Mouse (Mus musculus) midbrain, embryonic 10.5 days (tissue): Measurements from ENCODE around the gene Gm21970. TPM values are rescaled to one million over a fixed set of nuclear protein-coding genes. Genes with fewer than 3 reads are reported as not detected.

Experiments
- DNase-seq: peaks from one replicate; pipeline ENCODE4 v3.0.0-alpha.2; 2017; ENCODE audit warnings: low spot score
- H3K27ac ChIP-seq: fragments of 300-500 bp; sonication (generic); replicated peaks from 2 replicates; pipeline ENCODE4 v1.5.1; 2016; ENCODE audit warnings: mild to moderate bottlenecking
- H3K27me3 ChIP-seq: fragments of 300-500 bp; sonication (generic); 2 replicates; pipeline ENCODE4 v1.6.1; 2016; ENCODE audit warnings: low read depth, mild to moderate bottlenecking; ENCODE audit not compliant: poor library complexity, severe bottlenecking
- H3K36me3 ChIP-seq: fragments of 300-500 bp; sonication (generic); 2 replicates; pipeline ENCODE4 v1.6.1; 2016; ENCODE audit warnings: mild to moderate bottlenecking, moderate library complexity
- H3K4me1 ChIP-seq: fragments of 300-500 bp; sonication (generic); 2 replicates; pipeline ENCODE4 v1.6.1; 2016
- H3K4me3 ChIP-seq: fragments of 300-500 bp; sonication (generic); 2 replicates; pipeline ENCODE4 v1.5.1; 2016; ENCODE audit warnings: mild to moderate bottlenecking, moderate library complexity
- H3K9me3 ChIP-seq: fragments of 300-500 bp; sonication (generic); replicated peaks from 2 replicates; pipeline ENCODE4 v1.6.1; 2016; ENCODE audit warnings: mild to moderate bottlenecking
- WGBS: fragments of 180-500 bp; shearing (Covaris S2); methylation state at CpG from one replicate; pipeline ENCODE4 v1.1.7; 2016; 5-methylcytosine and 5-hydroxymethylcytosine counted together
- polyA plus RNA-seq: library from polyadenylated mRNA; unstranded; fragments of >200 nt; fragmentation: Nextera tagmentation; extraction: Ambion mirVana; gene quantifications from 2 replicates; pipeline ENCODE4 v1.2.1, GENCODE M21; 2016

The Gm21970 gene
- polyA plus RNA-seq, result not detected in 2 replicates

GRCm38 (mm10) chr16:91391421-91391820 lies at the start of gene Gm21970:
Gm21970 (plus strand) TSS chr16:91391721.
- H3K36me3 ChIP-seq, result peaks cover 78% of the 10 kb centered on the region
- H3K4me3 ChIP-seq, result no peak within 1 kb of the TSS
- no peaks in the 10 kb centered on the region for H3K27me3 ChIP-seq
- no peak within 1 kb of the TSS for H3K27ac ChIP-seq
- WGBS, result 88% methylated on average over 5 of the region's 5 CpGs
- no peak for DNase-seq
- no peaks in the 10 kb centered on the region; the same call in 1 of the 2 replicates for H3K9me3 ChIP-seq
- peaks cover 5% of the 10 kb centered on the region; the same call in 1 of the 2 replicates for H3K4me1 ChIP-seq

- no peaks in the 10 kb centered on the region for H3K36me3 ChIP-seq
- no peak overlapping the region for H3K4me3 ChIP-seq
- H3K4me1 ChIP-seq, result peaks cover 21% of the 10 kb centered on the region
- no peak overlapping the region; the same call in 1 of the 2 replicates for H3K27ac ChIP-seq
- 78% methylated on average over 9 of the region's 9 CpGs for WGBS
- H3K9me3 ChIP-seq, result no peaks in the 10 kb centered on the region
- DNase-seq, result no peak
- H3K27me3 ChIP-seq, result peaks cover 49% of the 10 kb centered on the region
Observed at GRCm38 (mm10) chr16:91346491-91346890, 45.0 kb upstream of the Gm21970 start.

- Histone ChIP-seq H3K9me3 (no peaks in the 10 kb centered on the region), H3K27me3 (peaks cover 58% of the 10 kb centered on the region), H3K4me1 (peaks cover 21% of the 10 kb centered on the region), H3K27ac (no peak overlapping the region), H3K36me3 (no peaks in the 10 kb centered on the region), H3K4me3 (no peak overlapping the region)
- no peak for DNase-seq
- WGBS, result 77% methylated on average over 20 of the region's 20 CpGs
Observed at GRCm38 (mm10) chr16:91347491-91348263, 43.8 kb upstream of the Gm21970 start.

GRCm38 (mm10) chr16:91348264-91348565 lies 43.3 kb upstream of the Gm21970 start:
- no peak overlapping the region for H3K4me3 ChIP-seq
- H3K27ac ChIP-seq, result no peak overlapping the region; the same call in 1 of the 2 replicates
- no peaks in the 10 kb centered on the region for H3K9me3 ChIP-seq
- no peaks in the 10 kb centered on the region for H3K36me3 ChIP-seq
- 76% methylated on average over 14 of the region's 14 CpGs for WGBS
- peaks cover 21% of the 10 kb centered on the region for H3K4me1 ChIP-seq
- DNase-seq, result no peak
- H3K27me3 ChIP-seq, result peaks cover 64% of the 10 kb centered on the region

- peaks cover 21% of the 10 kb centered on the region for H3K4me1 ChIP-seq
- 72% methylated on average over 28 of the region's 28 CpGs for whole genome bisulfite sequencing
- no peaks in the 10 kb centered on the region for H3K9me3 ChIP-seq
- peaks cover 69% of the 10 kb centered on the region for H3K27me3 ChIP-seq
- H3K4me3 ChIP-seq, result no peak overlapping the region
- H3K27ac ChIP-seq, result no peak overlapping the region; the same call in 1 of the 2 replicates
- H3K36me3 ChIP-seq, result no peaks in the 10 kb centered on the region
- no peak for DNase-seq
Observed at GRCm38 (mm10) chr16:91348588-91349330, 42.8 kb upstream of the Gm21970 start.

- Histone ChIP-seq H3K9me3 (no peaks in the 10 kb centered on the region), H3K36me3 (no peaks in the 10 kb centered on the region), H3K27ac (0 out of 2 replicates have a peak overlapping the region, but pooled peaks have one; percentile 30), H3K4me1 (peaks cover 19% of the 10 kb centered on the region), H3K4me3 (no peak overlapping the region), H3K27me3 (peaks cover 68% of the 10 kb centered on the region)
- 8% methylated on average over 7 of the region's 7 CpGs for WGBS
- DNase-seq, result peak; percentile 78
Observed at GRCm38 (mm10) chr16:91352084-91352562, 39.4 kb upstream of the Gm21970 start.

GRCm38 (mm10) chr16:91352749-91353148 lies 38.8 kb upstream of the Gm21970 start:
- Histone ChIP-seq H3K4me1 (peaks cover 18% of the 10 kb centered on the region), H3K36me3 (no peaks in the 10 kb centered on the region), H3K9me3 (no peaks in the 10 kb centered on the region), H3K4me3 (no peak overlapping the region), H3K27me3 (peaks cover 63% of the 10 kb centered on the region), H3K27ac (0 out of 2 replicates have a peak overlapping the region, but pooled peaks have one; percentile 30)
- 74% methylated on average over 7 of the region's 7 CpGs for WGBS
- no peak for DNase-seq

GRCm38 (mm10) chr16:91353177-91353576 lies 38.3 kb upstream of the Gm21970 start:
- Histone ChIP-seq H3K27ac (no peak overlapping the region), H3K4me3 (no peak overlapping the region), H3K4me1 (peaks cover 14% of the 10 kb centered on the region), H3K27me3 (peaks cover 61% of the 10 kb centered on the region), H3K36me3 (no peaks in the 10 kb centered on the region), H3K9me3 (no peaks in the 10 kb centered on the region)
- WGBS, result 85% methylated on average over 6 of the region's 6 CpGs
- no peak for DNase-seq

GRCm38 (mm10) chr16:91353638-91354037 lies 37.9 kb upstream of the Gm21970 start:
- DNase-seq, result no peak
- peaks cover 58% of the 10 kb centered on the region for H3K27me3 ChIP-seq
- H3K27ac ChIP-seq, result no peak overlapping the region
- no peak overlapping the region for H3K4me3 ChIP-seq
- WGBS, result 88% methylated on average over 5 of the region's 5 CpGs
- no peaks in the 10 kb centered on the region for H3K36me3 ChIP-seq
- H3K9me3 ChIP-seq, result no peaks in the 10 kb centered on the region
- H3K4me1 ChIP-seq, result peaks cover 9% of the 10 kb centered on the region

GRCm38 (mm10) chr16:91354599-91354998 lies 36.9 kb upstream of the Gm21970 start:
- no peak overlapping the region for H3K27ac ChIP-seq
- H3K27me3 ChIP-seq, result peaks cover 55% of the 10 kb centered on the region
- no peak overlapping the region for H3K4me3 ChIP-seq
- no peaks in the 10 kb centered on the region for H3K36me3 ChIP-seq
- H3K9me3 ChIP-seq, result no peaks in the 10 kb centered on the region
- no peak for DNase-seq
- WGBS, result 86% methylated on average over 4 of the region's 4 CpGs
- peaks cover 4% of the 10 kb centered on the region; the same call in 1 of the 2 replicates for H3K4me1 ChIP-seq

GRCm38 (mm10) chr16:91355160-91355559 lies 36.4 kb upstream of the Gm21970 start:
- H3K27ac ChIP-seq, result no peak overlapping the region
- DNase-seq, result no peak
- 75% methylated on average over 12 of the region's 12 CpGs for WGBS
- H3K36me3 ChIP-seq, result no peaks in the 10 kb centered on the region
- H3K9me3 ChIP-seq, result no peaks in the 10 kb centered on the region
- H3K4me3 ChIP-seq, result no peak overlapping the region
- peaks cover 50% of the 10 kb centered on the region for H3K27me3 ChIP-seq
- peaks cover 4% of the 10 kb centered on the region for H3K4me1 ChIP-seq

- Histone ChIP-seq H3K27ac (no peak overlapping the region), H3K4me3 (no peak overlapping the region), H3K27me3 (peaks cover 33% of the 10 kb centered on the region), H3K9me3 (no peaks in the 10 kb centered on the region), H3K4me1 (no peaks in the 10 kb centered on the region; the same call in 1 of the 2 replicates), H3K36me3 (no peaks in the 10 kb centered on the region)
- DNase-seq, result no peak
- 80% methylated on average over 10 of the region's 10 CpGs for WGBS
Observed at GRCm38 (mm10) chr16:91356760-91357525, 34.6 kb upstream of the Gm21970 start.
